Mouse (Mus musculus) C2C12 (cell line): ENCODE data around the gene F11r.

Experiments used
- CEBPB ChIP-seq: IDR thresholded peaks from one replicate; pipeline ENCODE4 v1.6.1; 2011; ENCODE audit warnings: low read depth, mild to moderate bottlenecking, control low read depth, moderate library complexity
- CTCF ChIP-seq: IDR thresholded peaks from one replicate; pipeline ENCODE4 v1.5.1; 2011; ENCODE audit not compliant: control insufficient read depth, insufficient read depth, insufficient read length
- MAX ChIP-seq: IDR thresholded peaks from one replicate; pipeline ENCODE4 v1.6.1; 2011; ENCODE audit warnings: mild to moderate bottlenecking, control low read depth
- MYOG ChIP-seq: IDR thresholded peaks from one replicate; pipeline ENCODE4 v1.6.1; 2011; ENCODE audit not compliant: control insufficient read depth, insufficient read length; ENCODE audit errors: extremely low read depth
- USF1 ChIP-seq: IDR thresholded peaks from one replicate; pipeline ENCODE4 v1.6.1; 2011; ENCODE audit warnings: low read depth, mild to moderate bottlenecking, control low read depth, moderate library complexity

- TF ChIP-seq CTCF: no peak
- TF ChIP-seq USF1: no peak
- TF ChIP-seq MYOG: no peak
- no peak for TF ChIP-seq MAX
- no peak for TF ChIP-seq CEBPB
These were observed 17.4 kb upstream of the F11r start for GRCm38 (mm10) chr1:171419905-171420304.
